Comparison of ENCODE assay signal across 27 mouse cellular contexts in the genomic region with DNA sequence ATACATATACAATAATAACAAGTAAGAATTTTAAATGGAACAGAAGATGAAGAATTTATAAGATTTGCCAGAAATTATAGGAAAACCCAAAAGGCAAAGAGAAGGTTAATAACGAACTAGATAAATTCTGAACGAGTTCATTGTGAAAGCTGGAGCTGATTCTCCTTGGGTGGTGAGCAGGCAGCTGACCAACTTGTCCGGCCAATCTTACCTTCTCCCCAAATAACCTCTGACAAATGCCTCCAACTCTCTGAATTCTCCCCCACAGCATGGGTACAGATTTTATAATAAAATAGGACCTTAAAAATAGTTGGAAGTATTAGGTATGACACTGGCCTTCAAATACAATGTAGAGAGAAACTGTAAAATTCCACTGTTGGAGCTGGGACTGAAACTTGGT.
"Had no signal": no experiment of that assay in that cellular context is flagged by ENCODE, and none has a peak within 500 bp of the region (broad histone marks: within the 10 kb centered on the region; RNA-seq: fewer than 3 reads in every experiment).

No protein-coding gene starts in this region.

- H3K4me1 ChIP-seq: hindbrain, embryonic 10.5 days; hindbrain, embryonic 12.5 days; hindbrain, embryonic 13.5 days; hindbrain, embryonic 15.5 days; intestine, embryonic 15.5 days had no signal

- H3K27me3 ChIP-seq: heart, embryonic 12.5 days; heart, embryonic 13.5 days; heart, embryonic 15.5 days; hindbrain, embryonic 12.5 days; hindbrain, embryonic 13.5 days; hindbrain, embryonic 15.5 days; intestine, embryonic 15.5 days; kidney, embryonic 15.5 days had no signal

- DNase-seq: heart, postnatal 36 days; kidney, adult 11 months; kidney, adult 18-20 months; kidney, adult 2 months; kidney, adult 8-10 months; kidney, adult 9 months; kidney, postnatal 10 days; kidney, postnatal 14 days; kidney, postnatal 25 days; kidney, postnatal 36 days; kidney, postnatal 4 days; layer of hippocampus, adult 9-11 months; layer of hippocampus, postnatal 36 days had no signal

- H3K27ac ChIP-seq: heart, embryonic 13.5 days; hindbrain, embryonic 10.5 days; hindbrain, embryonic 12.5 days; hindbrain, embryonic 13.5 days; hindbrain, embryonic 14.5 days; hindbrain, embryonic 15.5 days; hindbrain, postnatal 0 days; intestine, embryonic 15.5 days; kidney, embryonic 15.5 days; kidney, postnatal 0 days; layer of hippocampus, adult 2 months; left cerebral cortex, adult 2 months had no signal

- H3K36me3 ChIP-seq: heart, embryonic 12.5 days; heart, embryonic 13.5 days; heart, embryonic 15.5 days; hindbrain, embryonic 10.5 days; hindbrain, embryonic 12.5 days; hindbrain, embryonic 13.5 days; hindbrain, embryonic 15.5 days; intestine, embryonic 15.5 days; kidney, embryonic 15.5 days had no signal

- H3K4me3 ChIP-seq: heart, embryonic 12.5 days; heart, embryonic 13.5 days; heart, embryonic 15.5 days; hindbrain, embryonic 10.5 days; hindbrain, embryonic 12.5 days; hindbrain, embryonic 13.5 days; hindbrain, embryonic 15.5 days; intestine, embryonic 15.5 days; kidney, embryonic 15.5 days; layer of hippocampus, adult 2 months; left cerebral cortex, adult 2 months had no signal

- H3K9ac ChIP-seq: heart, embryonic 12.5 days; heart, embryonic 13.5 days; heart, embryonic 15.5 days; hindbrain, embryonic 12.5 days; hindbrain, embryonic 13.5 days; hindbrain, embryonic 14.5 days; hindbrain, embryonic 15.5 days; intestine, embryonic 15.5 days; kidney, embryonic 15.5 days had no signal
